In genomic region chr5:74783906-74784305, GRCm38 (mm10) we compare ENCODE assay signal across 15 mouse cellular contexts.
DNase-seq lines count a peak whose midpoint lies in the region; ATAC-seq and TF ChIP-seq lines count a peak whose summit lies in the region.
"Had no signal": no experiment of that assay in that cellular context is flagged by ENCODE, and none has a peak within 500 bp of the region (broad histone marks: within the 10 kb centered on the region; RNA-seq: fewer than 3 reads in every experiment).

No protein-coding gene starts in this region.

- no peaks in the 10 kb centered on the region for H3K79me2 ChIP-seq in heart, adult 2 months (replicated peaks; ENCODE audit: control insufficient read depth, insufficient read depth, low read length)

- no peak overlapping the region for H3K4me3 ChIP-seq in heart, adult 2 months
- no peak overlapping the region for H3K4me3 ChIP-seq in embryonic facial prominence, embryonic 10.5 days
- H3K4me3 ChIP-seq in forebrain, embryonic 12.5 days (replicated peaks): no peak overlapping the region
- H3K4me3 ChIP-seq: heart, embryonic 13.5 days; midbrain, embryonic 12.5 days had no signal

- peak overlapping the region; percentile 17; the same call in 1 of the 2 replicates for H3K27ac ChIP-seq in heart, adult 2 months
- peak overlapping the region; percentile 37 for H3K27ac ChIP-seq in embryonic facial prominence, embryonic 10.5 days (replicated peaks)
- H3K27ac ChIP-seq in forebrain, embryonic 12.5 days: no peak overlapping the region
- H3K27ac ChIP-seq: heart, embryonic 13.5 days; macrophage; midbrain, embryonic 12.5 days had no signal

- no peak overlapping the region for H3K9ac ChIP-seq in heart, adult 2 months (ENCODE audit: low read depth, low read length)
- H3K9ac ChIP-seq in forebrain, embryonic 12.5 days: no peak overlapping the region
- H3K9ac ChIP-seq: heart, embryonic 13.5 days; midbrain, embryonic 12.5 days had no signal

- no peak overlapping the region for H3K4me2 ChIP-seq in forebrain, embryonic 12.5 days
- H3K4me2 ChIP-seq: heart, embryonic 13.5 days; midbrain, embryonic 12.5 days had no signal

- H3K27me3 ChIP-seq in heart, adult 2 months (ENCODE audit: control insufficient read depth, insufficient read depth, low read length): no peaks in the 10 kb centered on the region
- H3K27me3 ChIP-seq in embryonic facial prominence, embryonic 10.5 days (replicated peaks; ENCODE audit: low read depth, poor library complexity, severe bottlenecking): peaks cover 6% of the 10 kb centered on the region; the same call in 1 of the 2 replicates
- no peaks in the 10 kb centered on the region; the same call in 1 of the 2 replicates for H3K27me3 ChIP-seq in forebrain, embryonic 12.5 days
- H3K27me3 ChIP-seq: heart, embryonic 13.5 days had no signal

- intact Hi-C loops in heart, adult 2 months (cut with DNase I): no loop called here
- intact Hi-C loops in heart, postnatal 14 days (cut with DNase I): no loop called here
- intact Hi-C loops in gastrocnemius, postnatal 14 days (cut with DNase I; ENCODE audit: low total_unique reads): no loop called here

- no peaks in the 10 kb centered on the region for H3K36me3 ChIP-seq in heart, adult 2 months (ENCODE audit: control insufficient read depth, insufficient read depth, low read length)
- no peaks in the 10 kb centered on the region for H3K36me3 ChIP-seq in embryonic facial prominence, embryonic 10.5 days (replicated peaks)
- H3K36me3 ChIP-seq in forebrain, embryonic 12.5 days (replicated peaks): no peaks in the 10 kb centered on the region
- H3K36me3 ChIP-seq: heart, embryonic 13.5 days; midbrain, embryonic 12.5 days had no signal

- peak; percentile 41 to 56 for DNase-seq in heart, adult 2 months
- no peak for DNase-seq in heart, postnatal 14 days
- peak; percentile 63 for DNase-seq in 3T3-L1 (ENCODE audit: low read depth, low spot score)
- peak; percentile 30 for DNase-seq in embryonic facial prominence, embryonic 10.5 days (ENCODE audit: low spot score)
- DNase-seq in gastrocnemius, postnatal 14 days: peak; percentile 52
- DNase-seq: cerebellum, adult 2 months; kidney, adult 9 months had no signal

- no peak for ATAC-seq in CD4-positive, CD25-positive, alpha-beta regulatory T cell, adult 4 months
- ATAC-seq in forebrain, embryonic 12.5 days (ENCODE audit: low FRiP score): no peak
- no peak for ATAC-seq in cerebellum, adult (ENCODE audit: insufficient number of reproducible peaks, low FRiP score, low TSS enrichment)
- ATAC-seq: forebrain, embryonic 16.5 days; inflammation-experienced regulatory T-cells, adult 6 months had no signal

- WGBS in heart, adult 2 months: 81% methylated on average over 9 of the region's 9 CpGs
- 54% methylated on average over 9 of the region's 9 CpGs for WGBS in embryonic facial prominence, embryonic 10.5 days
- 88% methylated on average over 9 of the region's 9 CpGs for WGBS in forebrain, embryonic 12.5 days

- no peak for TF ChIP-seq EP300 in heart, adult 2 months (IDR thresholded peaks at IDR 0.05; ENCODE audit: insufficient read depth, low read depth, low read length)

- TF ChIP-seq POLR2A in heart, adult 2 months (IDR thresholded peaks at IDR 0.05; ENCODE audit: insufficient read depth, low read depth, low read length): no peak

- H3K9me3 ChIP-seq in embryonic facial prominence, embryonic 10.5 days: no peaks in the 10 kb centered on the region
- no peaks in the 10 kb centered on the region for H3K9me3 ChIP-seq in forebrain, embryonic 12.5 days
- H3K9me3 ChIP-seq: heart, embryonic 13.5 days; midbrain, embryonic 12.5 days had no signal

- no peak for TF ChIP-seq CTCF in heart, adult 2 months (IDR thresholded peaks at IDR 0.05)

- no peaks in the 10 kb centered on the region; the same call in 1 of the 2 replicates for H3K4me1 ChIP-seq in heart, adult 2 months (ENCODE audit: control insufficient read depth, insufficient read depth, low read length)
- H3K4me1 ChIP-seq in embryonic facial prominence, embryonic 10.5 days: peaks cover 29% of the 10 kb centered on the region
- H3K4me1 ChIP-seq in forebrain, embryonic 12.5 days: 0 out of 2 replicates have a peak, but pooled peaks cover 8% of the 10 kb centered on the region

Comparison
In these comparisons a context has a peak if more than half of its experiments do, and no peak if none do; other contexts are left out.
1. DNase-seq: peak in heart, adult 2 months (2 of 2), 3T3-L1 (single experiment), embryonic facial prominence, embryonic 10.5 days (single experiment) and gastrocnemius, postnatal 14 days (single experiment); none in heart, postnatal 14 days (0 of 2).